In genomic region chr1:182115197-182115596, GRCm38 (mm10) we compare ENCODE assay signal across 9 mouse cellular contexts. TPM values are rescaled to one million over a fixed set of nuclear protein-coding genes. Genes with fewer than 3 reads are reported as not detected.
A peak's percentile ranks its signal among the peaks of the same experiment; 100 is the strongest.
DNase-seq lines count a peak whose midpoint lies in the region; ATAC-seq and TF ChIP-seq lines count a peak whose summit lies in the region.
"Had no signal": no experiment of that assay in that cellular context is flagged by ENCODE, and none has a peak within 500 bp of the region (broad histone marks: within the 10 kb centered on the region; RNA-seq: fewer than 3 reads in every experiment).

No protein-coding gene starts in this region.

- H3K9ac ChIP-seq in midbrain, embryonic 11.5 days (ENCODE audit: low read length): no peak overlapping the region
- no peak overlapping the region for H3K9ac ChIP-seq in midbrain, embryonic 13.5 days (replicated peaks)
- H3K9ac ChIP-seq in MEL (ENCODE audit: control insufficient read depth, low read depth, low read length, poor library complexity, severe bottlenecking): no peak overlapping the region
- H3K9ac ChIP-seq in forebrain, embryonic 13.5 days: no peak overlapping the region

- no peaks in the 10 kb centered on the region for H3K9me3 ChIP-seq in midbrain, embryonic 11.5 days (ENCODE audit: control insufficient read depth, low read length)
- no peaks in the 10 kb centered on the region for H3K9me3 ChIP-seq in midbrain, embryonic 13.5 days
- no peaks in the 10 kb centered on the region for H3K9me3 ChIP-seq in MEL (replicated peaks; ENCODE audit: insufficient read depth, low read length)
- no peaks in the 10 kb centered on the region for H3K9me3 ChIP-seq in forebrain, embryonic 13.5 days (replicated peaks)

- no peaks in the 10 kb centered on the region for H3K27me3 ChIP-seq in midbrain, embryonic 11.5 days (ENCODE audit: control insufficient read depth, insufficient read depth, low read length)
- H3K27me3 ChIP-seq in midbrain, embryonic 13.5 days: peaks cover 5% of the 10 kb centered on the region; the same call in 1 of the 2 replicates
- H3K27me3 ChIP-seq in MEL (ENCODE audit: control insufficient read depth in 1 of 2, insufficient read depth in 2 of 2, low read length in 2 of 2): peaks cover 0 to 4% of the 10 kb centered on the region in 2 experiments; a peak in 2 of 4 replicates
- peaks cover 3% of the 10 kb centered on the region; the same call in 1 of the 2 replicates for H3K27me3 ChIP-seq in forebrain, embryonic 13.5 days

- TF ChIP-seq CTCF in MEL (IDR thresholded peaks at IDR 0.05 in 2 of 3, conservative IDR thresholded peaks at IDR 0.05 in 1 of 3; ENCODE audit: control insufficient read depth in 1 of 3, insufficient read depth in 1 of 3, low read depth in 2 of 3, low read length in 3 of 3, poor library complexity in 1 of 3, severe bottlenecking in 1 of 3): peak; percentile 42 to 65 (median 63); a peak in 5 of 6 replicates
- peak; percentile 80 for TF ChIP-seq CTCF in brain, embryonic 14.5 days (IDR thresholded peaks at IDR 0.05; ENCODE audit: borderline replicate concordance, extremely low read depth, insufficient read depth, insufficient read length)

- no peaks in the 10 kb centered on the region for H3K79me2 ChIP-seq in MEL (ENCODE audit: control insufficient read depth, insufficient read depth, low read length, poor library complexity)

- DNase-seq in midbrain, embryonic 11.5 days (ENCODE audit: low spot score, missing footprints): peak; percentile 86
- no peak for DNase-seq in MEL (ENCODE audit: low read depth, low spot score)
- peak; percentile 61 for DNase-seq in brain, embryonic 14.5 days (ENCODE audit: low read depth)
- peak; percentile 68 for DNase-seq in kidney, adult 18-20 months
- peak; percentile 70 for DNase-seq in lung, postnatal 36 days

- peak; percentile 54 for TF ChIP-seq RAD21 in MEL (IDR thresholded peaks at IDR 0.05; ENCODE audit: low read depth, low read length)

- H3K4me2 ChIP-seq in midbrain, embryonic 11.5 days: no peak overlapping the region
- H3K4me2 ChIP-seq in midbrain, embryonic 13.5 days (replicated peaks): no peak overlapping the region
- H3K4me2 ChIP-seq in forebrain, embryonic 13.5 days: no peak overlapping the region

- TF ChIP-seq POLR2A in MEL (IDR thresholded peaks at IDR 0.05; ENCODE audit: control insufficient read depth in 1 of 2, insufficient read depth in 1 of 2, low read depth in 1 of 2, low read length in 2 of 2, poor library complexity in 1 of 2): no peak
- no peak for TF ChIP-seq POLR2A in brain, embryonic 14.5 days (IDR thresholded peaks at IDR 0.05; ENCODE audit: borderline replicate concordance, extremely low read depth, insufficient read depth, insufficient read length, poor library complexity, severe bottlenecking)

- no peaks in the 10 kb centered on the region; the same call in 1 of the 2 replicates for H3K4me1 ChIP-seq in midbrain, embryonic 11.5 days (ENCODE audit: control insufficient read depth, insufficient read depth, low read length)
- peaks cover 11% of the 10 kb centered on the region for H3K4me1 ChIP-seq in midbrain, embryonic 13.5 days (replicated peaks)
- no peaks in the 10 kb centered on the region for H3K4me1 ChIP-seq in MEL (ENCODE audit: control insufficient read depth in 1 of 2, insufficient read depth in 2 of 2, low read length in 2 of 2)
- H3K4me1 ChIP-seq in forebrain, embryonic 13.5 days: peaks cover 33% of the 10 kb centered on the region

- WGBS in midbrain, embryonic 11.5 days: 30% methylated on average over 5 of the region's 5 CpGs
- WGBS in midbrain, embryonic 13.5 days: 33% methylated on average over 5 of the region's 5 CpGs
- WGBS in forebrain, embryonic 13.5 days: 25% methylated on average over 5 of the region's 5 CpGs

- no peaks in the 10 kb centered on the region for H3K36me3 ChIP-seq in midbrain, embryonic 11.5 days (ENCODE audit: control insufficient read depth, insufficient read depth, low read length)
- no peaks in the 10 kb centered on the region for H3K36me3 ChIP-seq in midbrain, embryonic 13.5 days
- no peaks in the 10 kb centered on the region for H3K36me3 ChIP-seq in MEL (ENCODE audit: control insufficient read depth in 1 of 2, insufficient read depth in 2 of 2, low read length in 2 of 2)
- no peaks in the 10 kb centered on the region for H3K36me3 ChIP-seq in forebrain, embryonic 13.5 days (ENCODE audit: poor library complexity, severe bottlenecking)

- no peak overlapping the region for H3K27ac ChIP-seq in midbrain, embryonic 11.5 days (ENCODE audit: low read depth, low read length)
- H3K27ac ChIP-seq in midbrain, embryonic 13.5 days: no peak overlapping the region
- H3K27ac ChIP-seq in MEL (ENCODE audit: control insufficient read depth, low read depth, low read length): no peak overlapping the region
- H3K27ac ChIP-seq in forebrain, embryonic 13.5 days: no peak overlapping the region

- no peak for TF ChIP-seq EP300 in MEL (IDR thresholded peaks at IDR 0.05; ENCODE audit: low read depth in 1 of 2, low read length in 2 of 2)

- H3K4me3 ChIP-seq in midbrain, embryonic 11.5 days (ENCODE audit: low read depth, low read length): no peak overlapping the region
- no peak overlapping the region for H3K4me3 ChIP-seq in midbrain, embryonic 13.5 days (replicated peaks)
- no peak overlapping the region for H3K4me3 ChIP-seq in MEL (ENCODE audit: control insufficient read depth in 1 of 2, insufficient read depth in 1 of 2, low read depth in 2 of 2, low read length in 2 of 2)
- H3K4me3 ChIP-seq in forebrain, embryonic 13.5 days: no peak overlapping the region

- ATAC-seq in midbrain, embryonic 11.5 days (ENCODE audit: low FRiP score): 0 out of 2 replicates have a peak, but pooled peaks have one; percentile 33
- ATAC-seq in midbrain, embryonic 13.5 days: no peak
- ATAC-seq in forebrain, embryonic 13.5 days: no peak

TF ChIP-seq in MEL, 35 proteins besides CTCF, POLR2A, EP300 and RAD21:
- TF ChIP-seq GATA1 (IDR thresholded peaks at IDR 0.05; ENCODE audit: low read depth, low read length) (no peak), SMC3 (IDR thresholded peaks at IDR 0.05; ENCODE audit: low read depth, low read length) (peak; percentile 66), ZC3H11A (IDR thresholded peaks at IDR 0.05; ENCODE audit: low read depth, low read length) (peak; percentile 32; the same call in 1 of the 2 replicates)

RNA-seq across cellular contexts. Expression of gene Srp9, which starts 9.3 kb away (rescaled TPM):
- polyA plus RNA-seq in midbrain, embryonic 11.5 days (2014; fragmentation: Nextera tagmentation; extraction: Ambion mirVana): 158 and 189 TPM in 2 replicates
- polyA plus RNA-seq in midbrain, embryonic 13.5 days (2015; fragmentation: Nextera tagmentation; extraction: Ambion mirVana): 135 and 142 TPM in 2 replicates
- 61.3 and 61.8 TPM in 2 replicates for total RNA-seq in MEL (2012; rRNA removed)
- 10 to 100 TPM in 1 of 2 experiments, not detected in 1; 49.7 TPM for polyA plus RNA-seq in MEL (2012; ENCODE audit: insufficient read depth in 1 of 2, insufficient read length in 2 of 2, low read depth in 1 of 2, low replicate concordance in 2 of 2, missing spikeins in 1 of 2)
- polyA plus RNA-seq in brain, embryonic 14.5 days (2012; rRNA removed): 82.8 and 88.5 TPM in 2 replicates
- 139 and 150 TPM in 2 replicates for polyA plus RNA-seq in forebrain, embryonic 13.5 days (2015; fragmentation: Nextera tagmentation; extraction: Ambion mirVana)

RNA-seq across cellular contexts. Expression of gene Vmn1r1, which starts 49.1 kb away (rescaled TPM):
- not detected in 2 replicates for polyA plus RNA-seq in midbrain, embryonic 11.5 days (2014; fragmentation: Nextera tagmentation; extraction: Ambion mirVana)
- not detected in 2 replicates for polyA plus RNA-seq in midbrain, embryonic 13.5 days (2015; fragmentation: Nextera tagmentation; extraction: Ambion mirVana)
- not detected in 2 replicates for total RNA-seq in MEL (2012; rRNA removed)
- under 1 TPM in 1 of 2 experiments, not detected in 1; 0.07 TPM for polyA plus RNA-seq in MEL (2012; ENCODE audit: insufficient read depth in 1 of 2, insufficient read length in 2 of 2, low read depth in 1 of 2, low replicate concordance in 2 of 2, missing spikeins in 1 of 2)
- polyA plus RNA-seq in brain, embryonic 14.5 days (2012; rRNA removed): not detected in 2 replicates
- not detected in 2 replicates for polyA plus RNA-seq in forebrain, embryonic 13.5 days (2015; fragmentation: Nextera tagmentation; extraction: Ambion mirVana)
- polyA plus RNA-seq: heart, embryonic 14.5 days; neural tube, embryonic 14.5 days had no signal
